Mouse (Mus musculus) megakaryocyte, embryonic 14.5 days (primary cell): Measurements from ENCODE around the gene Emc8.

ENCODE experiments used
- FLI1 ChIP-seq: IDR thresholded peaks from 2 replicates; pipeline ENCODE4 v1.6.1; 2012; ENCODE audit warnings: low read length, inconsistent platforms, mixed read lengths
- GATA1 ChIP-seq: IDR thresholded peaks from 3 replicates; pipeline ENCODE4 v1.6.1; 2012; ENCODE audit warnings: mixed read lengths, low read length, inconsistent platforms, borderline replicate concordance

DNA sequence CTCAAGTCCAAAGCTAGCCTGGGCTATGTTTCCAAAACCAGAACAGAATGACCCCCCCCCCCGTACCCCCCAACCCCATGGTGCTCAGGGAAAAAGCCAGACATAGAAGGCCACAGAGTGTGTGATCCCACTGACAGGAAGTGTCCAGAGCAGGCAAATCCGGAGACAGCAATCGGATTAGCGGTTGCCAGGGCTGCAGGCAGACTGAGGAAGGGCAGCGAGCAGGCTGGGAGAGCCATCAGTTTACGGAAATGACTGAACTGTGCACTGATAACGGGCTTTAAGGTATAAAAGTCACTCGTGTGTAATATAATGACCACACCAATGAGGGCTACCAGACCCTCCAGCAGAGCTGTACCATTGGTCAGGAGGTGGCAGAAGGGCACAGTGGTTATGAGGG, 27.1 kb downstream of the Emc8 start:
- no peak for TF ChIP-seq GATA1
- TF ChIP-seq FLI1 = no peak
